Mouse (Mus musculus): Measurements from ENCODE around the gene Galnt18. TPM values are rescaled to one million over a fixed set of nuclear protein-coding genes. Genes with fewer than 3 reads are reported as not detected.

The Galnt18 gene
- polyA plus RNA-seq, 1 experiment = not detected

- TF ChIP-seq CTCF (IDR thresholded peaks at IDR 0.05; ENCODE audit: low read depth, low read length) = no peak
- TF ChIP-seq POLR2A (IDR thresholded peaks at IDR 0.05; ENCODE audit: borderline replicate concordance, low read depth, low read length) = no peak
- H3K27ac ChIP-seq (ENCODE audit: insufficient read depth, low read depth, low read length) = no peak overlapping the region
- H3K4me3 ChIP-seq (ENCODE audit: insufficient read depth, low read length) = no peak overlapping the region
- H3K4me1 ChIP-seq (ENCODE audit: control insufficient read depth, insufficient read depth, low read length) = no peaks in the 10 kb centered on the region
Observed at GRCm38 (mm10) chr7:111589506-111590125, 190.2 kb downstream of the Galnt18 start.

GRCm38 (mm10) chr7:111588291-111588781, 191.4 kb downstream of the Galnt18 start:
- H3K4me3 ChIP-seq (ENCODE audit: insufficient read depth, low read length) = no peak overlapping the region
- no peaks in the 10 kb centered on the region for H3K4me1 ChIP-seq (ENCODE audit: control insufficient read depth, insufficient read depth, low read length)
- no peak for TF ChIP-seq CTCF (IDR thresholded peaks at IDR 0.05; ENCODE audit: low read depth, low read length)
- no peak for TF ChIP-seq POLR2A (IDR thresholded peaks at IDR 0.05; ENCODE audit: borderline replicate concordance, low read depth, low read length)
- no peak overlapping the region for H3K27ac ChIP-seq (ENCODE audit: insufficient read depth, low read depth, low read length)

- TF ChIP-seq POLR2A (IDR thresholded peaks at IDR 0.05; ENCODE audit: borderline replicate concordance, low read depth, low read length) = no peak
- TF ChIP-seq CTCF (IDR thresholded peaks at IDR 0.05; ENCODE audit: low read depth, low read length) = no peak
- H3K4me1 ChIP-seq (ENCODE audit: control insufficient read depth, insufficient read depth, low read length) = no peaks in the 10 kb centered on the region
- no peak overlapping the region for H3K27ac ChIP-seq (ENCODE audit: insufficient read depth, low read depth, low read length)
- no peak overlapping the region for H3K4me3 ChIP-seq (ENCODE audit: insufficient read depth, low read length)
Observed at GRCm38 (mm10) chr7:111580547-111580946, 199.2 kb downstream of the Galnt18 start.

GRCm38 (mm10) chr7:111575096-111575495, 204.7 kb downstream of the Galnt18 start:
- TF ChIP-seq CTCF (IDR thresholded peaks at IDR 0.05; ENCODE audit: low read depth, low read length) (no peak), POLR2A (IDR thresholded peaks at IDR 0.05; ENCODE audit: borderline replicate concordance, low read depth, low read length) (no peak)
- H3K4me3 ChIP-seq (ENCODE audit: insufficient read depth, low read length) = no peak overlapping the region
- H3K4me1 ChIP-seq (ENCODE audit: control insufficient read depth, insufficient read depth, low read length) = no peaks in the 10 kb centered on the region
- H3K27ac ChIP-seq (ENCODE audit: insufficient read depth, low read depth, low read length) = no peak overlapping the region

- no peak overlapping the region for H3K27ac ChIP-seq (ENCODE audit: insufficient read depth, low read depth, low read length)
- no peak for TF ChIP-seq CTCF (IDR thresholded peaks at IDR 0.05; ENCODE audit: low read depth, low read length)
- TF ChIP-seq POLR2A (IDR thresholded peaks at IDR 0.05; ENCODE audit: borderline replicate concordance, low read depth, low read length) = no peak
Observed at GRCm38 (mm10) chr7:111572336-111572735, 207.4 kb downstream of the Galnt18 start.

GRCm38 (mm10) chr7:111566838-111567237, 212.9 kb downstream of the Galnt18 start:
- no peaks in the 10 kb centered on the region for H3K4me1 ChIP-seq (ENCODE audit: control insufficient read depth, insufficient read depth, low read length)
- TF ChIP-seq POLR2A (IDR thresholded peaks at IDR 0.05; ENCODE audit: borderline replicate concordance, low read depth, low read length) = no peak
- TF ChIP-seq CTCF (IDR thresholded peaks at IDR 0.05; ENCODE audit: low read depth, low read length) = no peak
- H3K4me3 ChIP-seq (ENCODE audit: insufficient read depth, low read length) = no peak overlapping the region
- H3K27ac ChIP-seq (ENCODE audit: insufficient read depth, low read depth, low read length) = no peak overlapping the region

More at GRCm38 (mm10) chr7:111572336-111572735, 207.4 kb downstream of the Galnt18 start:
- no peaks in the 10 kb centered on the region for H3K4me1 ChIP-seq (ENCODE audit: control insufficient read depth, insufficient read depth, low read length)
- H3K4me3 ChIP-seq (ENCODE audit: insufficient read depth, low read length) = no peak overlapping the region

- no peaks in the 10 kb centered on the region for H3K4me1 ChIP-seq (ENCODE audit: control insufficient read depth, insufficient read depth, low read length)
- no peak for TF ChIP-seq POLR2A (IDR thresholded peaks at IDR 0.05; ENCODE audit: borderline replicate concordance, low read depth, low read length)
- TF ChIP-seq CTCF (IDR thresholded peaks at IDR 0.05; ENCODE audit: low read depth, low read length) = no peak
- H3K27ac ChIP-seq (ENCODE audit: insufficient read depth, low read depth, low read length) = no peak overlapping the region
Observed at GRCm38 (mm10) chr7:111563316-111564110, 216.3 kb downstream of the Galnt18 start.

GRCm38 (mm10) chr7:111560097-111560496, 219.7 kb downstream of the Galnt18 start:
- TF ChIP-seq CTCF (IDR thresholded peaks at IDR 0.05; ENCODE audit: low read depth, low read length) = no peak
- no peak for TF ChIP-seq POLR2A (IDR thresholded peaks at IDR 0.05; ENCODE audit: borderline replicate concordance, low read depth, low read length)
- Histone ChIP-seq H3K4me3 (ENCODE audit: insufficient read depth, low read length) (no peak overlapping the region), H3K27ac (ENCODE audit: insufficient read depth, low read depth, low read length) (no peak overlapping the region), H3K4me1 (ENCODE audit: control insufficient read depth, insufficient read depth, low read length) (no peaks in the 10 kb centered on the region)

More at GRCm38 (mm10) chr7:111563316-111564110, 216.3 kb downstream of the Galnt18 start:
- H3K4me3 ChIP-seq (ENCODE audit: insufficient read depth, low read length) = no peak overlapping the region

- Histone ChIP-seq H3K4me3 (ENCODE audit: insufficient read depth, low read length) (no peak overlapping the region), H3K27ac (ENCODE audit: insufficient read depth, low read depth, low read length) (no peak overlapping the region), H3K4me1 (ENCODE audit: control insufficient read depth, insufficient read depth, low read length) (no peaks in the 10 kb centered on the region)
- TF ChIP-seq CTCF (IDR thresholded peaks at IDR 0.05; ENCODE audit: low read depth, low read length) = no peak
- TF ChIP-seq POLR2A (IDR thresholded peaks at IDR 0.05; ENCODE audit: borderline replicate concordance, low read depth, low read length) = no peak
Observed at GRCm38 (mm10) chr7:111559011-111559410, 220.8 kb downstream of the Galnt18 start.

- Histone ChIP-seq H3K4me3 (ENCODE audit: insufficient read depth, low read length) (no peak overlapping the region), H3K27ac (ENCODE audit: insufficient read depth, low read depth, low read length) (no peak overlapping the region), H3K4me1 (ENCODE audit: control insufficient read depth, insufficient read depth, low read length) (no peaks in the 10 kb centered on the region)
- no peak for TF ChIP-seq POLR2A (IDR thresholded peaks at IDR 0.05; ENCODE audit: borderline replicate concordance, low read depth, low read length)
- no peak for TF ChIP-seq CTCF (IDR thresholded peaks at IDR 0.05; ENCODE audit: low read depth, low read length)
Observed at GRCm38 (mm10) chr7:111550987-111551386, 228.8 kb downstream of the Galnt18 start.
